Mouse (Mus musculus) spleen, postnatal 4 days (tissue): ENCODE measurements at regions not wholly inside any gene's neighbourhood (a gene's known extent, or its start where the extent isn't known, plus 50 kb on each side); places are given as distances from the start of the nearest gene placed in this dataset.

Source experiments
- DNase-seq, 2 experiments: peaks; one replicate each; pipeline ENCODE4 v3.0.0; 2022; ENCODE audit warnings: low spot score in 2 of 2

DNA sequence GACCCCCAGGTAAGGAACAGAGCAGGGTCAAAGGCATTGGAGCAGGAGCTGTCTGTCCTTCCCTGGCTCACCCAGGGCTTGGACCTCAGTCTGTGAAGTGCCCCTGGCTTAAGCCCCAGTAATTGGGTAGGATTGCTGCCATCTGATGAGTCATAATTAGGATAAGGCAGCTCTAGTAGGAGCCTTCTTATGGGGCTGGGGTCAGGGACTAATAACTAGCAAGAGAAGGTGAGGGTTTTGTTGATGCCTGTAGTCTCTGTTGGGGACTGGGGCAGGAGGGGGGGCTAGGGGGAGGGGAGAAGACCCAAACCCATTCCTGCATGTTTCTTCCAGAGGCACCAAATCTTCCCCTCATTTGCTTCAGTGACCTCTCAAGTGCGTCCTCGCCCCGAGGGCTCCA is 172.4 kb upstream of the Mki67 start:
- no peak for DNase-seq

GRCm38 (mm10) chr7:135889016-135889726 is 173.0 kb upstream of the Mki67 start:
- DNase-seq = no peak

- DNase-seq = no peak
Observed at GRCm38 (mm10) chr7:135898876-135899275, 182.7 kb upstream of the Mki67 start.

- DNase-seq = no peak
Observed at GRCm38 (mm10) chr7:135899765-135900164, 183.6 kb upstream of the Mki67 start.

- no peak for DNase-seq
Observed at GRCm38 (mm10) chr7:135900861-135901321, 184.7 kb upstream of the Mki67 start.

DNA sequence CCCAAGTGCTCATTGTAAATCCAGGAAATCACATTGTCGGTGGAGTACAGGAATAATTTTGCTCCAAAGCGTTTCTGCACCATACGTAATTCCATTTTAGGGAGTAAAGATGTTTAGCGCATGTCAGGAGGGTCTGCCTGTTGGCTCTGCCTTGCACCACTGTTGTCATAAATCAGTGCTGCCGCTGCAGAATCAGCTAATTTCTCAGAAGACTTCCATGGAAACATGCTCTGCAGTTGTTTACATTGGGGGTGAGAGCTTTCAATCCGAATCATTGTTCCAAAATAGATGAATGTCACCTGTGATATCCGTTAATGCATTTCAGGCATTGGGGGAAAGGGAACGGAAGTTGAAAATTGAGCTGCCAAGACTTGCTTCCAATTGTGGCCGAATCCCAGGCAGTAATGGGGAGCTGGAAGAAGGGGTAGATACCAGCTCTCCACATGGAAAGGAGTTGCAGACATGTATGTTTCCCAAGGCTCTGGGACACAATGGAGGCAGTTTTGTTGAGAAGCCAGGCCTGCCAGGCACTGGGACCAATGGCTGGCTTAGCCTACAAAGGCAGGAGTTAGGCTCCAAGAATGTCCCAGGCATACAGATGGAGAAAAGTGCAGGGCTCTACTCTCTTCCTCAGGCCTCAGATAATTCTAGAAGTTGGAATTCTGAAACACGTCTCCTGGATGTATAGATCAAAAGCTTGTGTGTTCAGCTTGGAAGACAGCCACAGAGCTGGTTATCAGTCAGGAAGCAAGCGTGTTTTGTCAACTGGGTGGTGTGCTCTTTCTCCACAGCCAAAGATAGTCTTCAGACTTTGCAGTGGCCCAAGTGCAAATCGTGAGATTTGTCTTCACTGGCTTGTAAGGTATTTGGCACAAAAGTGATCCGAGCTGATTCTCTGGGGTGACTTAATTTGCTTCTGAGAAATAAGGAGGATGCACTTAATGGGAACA is 186.2 kb upstream of the Mki67 start:
- DNase-seq = no peak

DNA sequence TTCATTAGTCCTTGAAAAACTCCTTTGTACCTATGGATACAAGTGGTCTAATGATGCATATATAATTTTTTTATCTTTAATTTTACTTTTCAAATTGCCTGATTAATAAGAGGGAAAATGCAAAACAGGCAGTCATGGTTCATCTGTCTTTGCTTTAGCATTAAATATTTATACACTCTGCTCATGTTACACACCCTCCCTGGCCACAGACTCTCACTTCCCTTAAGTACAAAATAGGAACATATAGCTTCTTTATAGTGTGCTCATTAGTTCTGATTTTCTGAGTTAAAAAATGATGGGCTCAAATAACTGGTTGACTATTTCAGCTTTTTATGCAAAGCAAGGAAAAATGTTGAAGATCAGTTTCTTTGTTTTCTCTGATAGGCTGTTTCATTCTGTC is 195.2 kb upstream of the Mki67 start:
- no peak for DNase-seq

- DNase-seq = no peak
Observed at GRCm38 (mm10) chr7:135913923-135914634, 197.9 kb upstream of the Mki67 start.

- no peak for DNase-seq
Observed at GRCm38 (mm10) chr7:135923876-135924275, 207.7 kb upstream of the Mki67 start.

- no peak for DNase-seq
Observed at GRCm38 (mm10) chr7:135924641-135925040, 208.5 kb upstream of the Mki67 start.

- DNase-seq = no peak
Observed at GRCm38 (mm10) chr7:135930091-135930490, 213.9 kb upstream of the Mki67 start.

GRCm38 (mm10) chr7:135932595-135933175 is 216.5 kb upstream of the Mki67 start:
- DNase-seq = no peak

GRCm38 (mm10) chr7:135935180-135935579 is 219.0 kb upstream of the Mki67 start:
- no peak for DNase-seq

- DNase-seq = no peak
Observed at GRCm38 (mm10) chr7:135937465-135937864, 221.3 kb upstream of the Mki67 start.

- DNase-seq = no peak
Observed at GRCm38 (mm10) chr7:135939341-135939740, 223.2 kb upstream of the Mki67 start.

- DNase-seq = no peak
Observed at GRCm38 (mm10) chr7:135942826-135943225, 226.7 kb upstream of the Mki67 start.

DNA sequence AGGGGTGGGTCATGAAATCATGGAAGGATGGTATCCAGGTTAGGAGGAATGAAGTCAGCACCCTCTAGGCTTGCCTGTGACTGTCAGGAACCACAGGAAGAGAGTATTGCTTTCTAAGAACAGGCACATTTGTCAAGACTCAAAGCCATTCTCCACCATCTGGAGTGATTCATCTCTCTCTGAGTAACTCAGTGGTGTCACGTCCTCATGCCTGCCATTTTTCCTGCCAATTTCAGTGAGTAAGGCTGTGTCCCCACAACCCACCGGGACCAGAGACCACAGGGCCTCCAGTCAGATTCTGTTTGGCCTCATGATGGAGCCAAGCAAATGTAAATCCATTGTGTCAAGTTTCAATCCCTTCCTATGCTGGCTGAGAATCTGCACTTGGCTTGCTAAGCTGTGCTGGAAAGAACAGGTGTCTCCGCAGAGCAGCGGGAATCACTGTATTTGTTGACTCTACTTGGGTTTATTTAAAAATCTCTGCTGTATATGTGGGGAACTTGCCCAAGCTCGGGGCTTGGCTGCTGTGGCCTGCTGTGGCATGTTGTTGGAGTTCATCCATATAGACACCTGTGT is 230.0 kb upstream of the Mki67 start:
- no peak for DNase-seq

DNA sequence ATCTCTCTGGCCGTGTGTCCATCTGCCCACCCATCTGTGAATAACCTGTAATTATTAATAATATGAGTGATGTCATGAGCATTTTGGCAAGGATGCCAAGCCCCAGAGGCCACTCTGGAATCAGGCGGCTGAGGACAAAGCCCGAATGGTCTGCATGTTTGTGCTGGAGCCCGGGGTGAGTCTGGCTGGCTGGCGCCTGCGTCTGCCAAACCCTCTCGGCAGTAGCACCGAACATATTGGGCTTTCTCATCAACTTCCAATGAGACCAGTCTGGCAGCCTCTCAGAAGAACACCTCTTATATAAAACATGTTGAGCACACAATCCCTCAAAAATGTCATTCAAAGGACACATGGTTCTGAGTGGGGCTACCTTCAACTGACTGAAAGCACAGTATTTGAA is 244.9 kb upstream of the Mki67 start:
- DNase-seq = no peak

DNA sequence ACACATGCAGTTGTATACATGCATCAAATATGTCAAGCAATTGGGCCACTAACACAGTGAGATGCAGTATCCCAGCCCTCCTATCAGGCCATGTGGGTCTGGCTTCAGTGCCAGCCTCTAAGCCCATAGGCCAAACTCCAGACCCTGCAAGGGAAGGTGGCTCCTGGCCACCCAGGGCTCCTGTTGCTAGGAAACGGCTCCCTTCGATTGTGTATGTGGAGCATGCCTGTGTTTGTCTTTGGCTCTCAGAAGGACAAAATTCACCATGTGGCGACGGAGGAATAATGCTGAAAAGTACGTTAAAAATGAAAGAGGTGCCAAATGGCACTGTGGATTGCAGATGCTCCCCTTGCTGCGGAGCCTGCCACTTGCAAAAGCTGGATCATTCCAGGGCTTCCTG is 249.4 kb upstream of the Mki67 start:
- DNase-seq = no peak

GRCm38 (mm10) chr7:135966231-135966630 is 250.1 kb upstream of the Mki67 start:
- DNase-seq = no peak

- DNase-seq = no peak
Observed at GRCm38 (mm10) chr7:135968638-135969037, 252.5 kb upstream of the Mki67 start.
